Mouse (Mus musculus) midbrain, postnatal 0 days (tissue): ENCODE results near the gene Mif4gd. TPM values are rescaled to one million over a fixed set of nuclear protein-coding genes. Genes with fewer than 3 reads are reported as not detected.

ENCODE experiments used
- ATAC-seq: fragments of 200-750 bp; cut with Nextera tagmentation; 2 replicates; pipeline ENCODE4 v1.8.0; 2017; ENCODE audit warnings: moderate number of reproducible peaks, mild to moderate bottlenecking, moderate TSS enrichment, moderate library complexity; ENCODE audit not compliant: low FRiP score
- DNase-seq: peaks from one replicate; pipeline ENCODE4 v3.0.0-alpha.2; 2015; ENCODE audit warnings: low spot score
- H3K27ac ChIP-seq: fragments of 300-500 bp; sonication (generic); 2 replicates; pipeline ENCODE4 v1.5.1; 2014; ENCODE audit warnings: low read depth, mild to moderate bottlenecking, low read length, mixed read lengths
- H3K27me3 ChIP-seq: fragments of 300-500 bp; sonication (generic); 2 replicates; pipeline ENCODE4 v1.6.1; 2014; ENCODE audit warnings: low read length, control low read depth, mixed read lengths; ENCODE audit not compliant: insufficient read depth
- H3K36me3 ChIP-seq: fragments of 300-500 bp; sonication (generic); 2 replicates; pipeline ENCODE4 v1.6.1; 2014; ENCODE audit warnings: low read length, control low read depth, mixed read lengths; ENCODE audit not compliant: insufficient read depth
- H3K4me1 ChIP-seq: fragments of 300-500 bp; sonication (generic); 2 replicates; pipeline ENCODE4 v1.6.1; 2014; ENCODE audit warnings: mild to moderate bottlenecking, control low read depth, antibody characterized with exemption, low read length, mixed read lengths; ENCODE audit not compliant: insufficient read depth
- H3K4me2 ChIP-seq: fragments of 300-500 bp; sonication (generic); 2 replicates; pipeline ENCODE4 v1.6.1; 2014; ENCODE audit warnings: low read depth, mild to moderate bottlenecking, low read length, mixed read lengths; ENCODE audit not compliant: poor library complexity, severe bottlenecking
- H3K4me3 ChIP-seq: fragments of 300-500 bp; sonication (generic); 2 replicates; pipeline ENCODE4 v1.5.1; 2014; ENCODE audit warnings: low read depth, mild to moderate bottlenecking, low read length, moderate library complexity
- H3K9ac ChIP-seq: fragments of 300-500 bp; sonication (generic); replicated peaks from 2 replicates; pipeline ENCODE4 v1.6.1; 2014; ENCODE audit warnings: mild to moderate bottlenecking, low read length, moderate library complexity, mixed read lengths; ENCODE audit not compliant: poor library complexity, severe bottlenecking
- H3K9me3 ChIP-seq: fragments of 300-500 bp; sonication (generic); 2 replicates; pipeline ENCODE4 v1.6.1; 2016; ENCODE audit warnings: low read length, control low read depth
- CTCF ChIP-seq: IDR thresholded peaks from 2 replicates; pipeline ENCODE4 v1.5.1; 2016; ENCODE audit warnings: antibody characterized with exemption, mild to moderate bottlenecking
- whole genome bisulfite sequencing: fragments of 180-500 bp; shearing (Covaris S2); extraction: QIAGEN DNeasy Blood & Tissue Kit; methylation state at CpG from one replicate; pipeline ENCODE4 v1.1.7; 2014; 5-methylcytosine and 5-hydroxymethylcytosine counted together
- polyA plus RNA-seq: library from polyadenylated mRNA; unstranded; fragments of >200 nt; fragmentation: Nextera tagmentation; extraction: Ambion mirVana; gene quantifications from 2 replicates; pipeline ENCODE4 v1.2.1, GENCODE M21; 2015
- total RNA-seq: library from RNA; depleted of rRNA; stranded (reverse); fragments of >200 nt; gene quantifications from 2 replicates; pipeline ENCODE4 v1.2.3, GENCODE M21; 2014

Gene Mif4gd
- total and polyA plus RNA-seq, 2 experiments from 2014 or later = 13.7 to 15.7 TPM

- peaks cover 19% of the 10 kb centered on the region for H3K36me3 ChIP-seq
- DNase-seq (peak; percentile 73), ATAC-seq (no peak)
- 75% methylated on average over 23 of the region's 23 CpGs for WGBS
- no peak overlapping the region for H3K27ac ChIP-seq
- H3K4me1 ChIP-seq = no peaks in the 10 kb centered on the region
- no peak overlapping the region for H3K4me2 ChIP-seq
- H3K4me3 ChIP-seq = no peak overlapping the region
- H3K9ac ChIP-seq = no peak overlapping the region
- TF ChIP-seq CTCF = no peak
- no peaks in the 10 kb centered on the region for H3K27me3 ChIP-seq
- no peaks in the 10 kb centered on the region for H3K9me3 ChIP-seq
These were observed 4.1 kb downstream of the Mif4gd start for GRCm38 (mm10) chr11:115608421-115609399.

- H3K4me1 ChIP-seq = peaks cover 5% of the 10 kb centered on the region
- ATAC-seq (no peak), DNase-seq (no peak)
- no peak overlapping the region for H3K9ac ChIP-seq
- no peak overlapping the region for H3K4me3 ChIP-seq
- H3K4me2 ChIP-seq = no peak overlapping the region
- H3K36me3 ChIP-seq = peaks cover 19% of the 10 kb centered on the region
- WGBS = 95% methylated on average over 18 of the region's 18 CpGs
- no peaks in the 10 kb centered on the region for H3K27me3 ChIP-seq
- H3K9me3 ChIP-seq = no peaks in the 10 kb centered on the region
- H3K27ac ChIP-seq = no peak overlapping the region
- TF ChIP-seq CTCF = no peak
These were observed 6.0 kb downstream of the Mif4gd start for GRCm38 (mm10) chr11:115606733-115607132.

GRCm38 (mm10) chr11:115604304-115604696 is 8.5 kb downstream of the Mif4gd start:
- H3K36me3 ChIP-seq = peaks cover 16% of the 10 kb centered on the region
- H3K4me1 ChIP-seq = peaks cover 5% of the 10 kb centered on the region
- no peaks in the 10 kb centered on the region for H3K27me3 ChIP-seq
- peak overlapping the region; percentile 93 for H3K4me2 ChIP-seq
- peak overlapping the region; percentile 94 for H3K27ac ChIP-seq
- peak overlapping the region; percentile 85 for H3K4me3 ChIP-seq
- ATAC-seq (peak; percentile 39), DNase-seq (no peak)
- peak overlapping the region; percentile 99 for H3K9ac ChIP-seq
- H3K9me3 ChIP-seq = no peaks in the 10 kb centered on the region
- WGBS = 1% methylated on average over 25 of the region's 26 CpGs
- TF ChIP-seq CTCF = no peak

GRCm38 (mm10) chr11:115603476-115604303 is 9.1 kb downstream of the Mif4gd start, which contains the start of the genes Mrps7 and Gga3:
Gene Mrps7 (plus strand): TSS chr11:115603925.
Gene Gga3 (minus strand): TSS chr11:115604051.
- Histone ChIP-seq H3K27ac (peak within 1 kb of the TSS; percentile 94), H3K9ac (peak within 1 kb of the TSS; percentile 99), H3K27me3 (no peaks in the 10 kb centered on the region), H3K4me1 (peaks cover 5% of the 10 kb centered on the region), H3K4me3 (peak within 1 kb of the TSS; percentile 85), H3K9me3 (no peaks in the 10 kb centered on the region), H3K4me2 (peak within 1 kb of the TSS; percentile 93), H3K36me3 (peaks cover 16% of the 10 kb centered on the region; the same call in 1 of the 2 replicates)
- peak; percentile 94 for ATAC-seq
- DNase-seq = peak; percentile 87
- TF ChIP-seq CTCF = no peak
- 0% methylated on average over 83 of the region's 93 CpGs for WGBS

GRCm38 (mm10) chr11:115603128-115603475 is 9.7 kb downstream of the Mif4gd start:
- TF ChIP-seq CTCF = no peak
- H3K9me3 ChIP-seq = no peaks in the 10 kb centered on the region
- no peaks in the 10 kb centered on the region for H3K27me3 ChIP-seq
- ATAC-seq (no peak), DNase-seq (no peak)
- peak overlapping the region; percentile 99 for H3K9ac ChIP-seq
- H3K27ac ChIP-seq = peak overlapping the region; percentile 94
- H3K4me3 ChIP-seq = peak overlapping the region; percentile 85
- peaks cover 5% of the 10 kb centered on the region for H3K4me1 ChIP-seq
- peaks cover 12% of the 10 kb centered on the region; the same call in 1 of the 2 replicates for H3K36me3 ChIP-seq
- peak overlapping the region; percentile 93 for H3K4me2 ChIP-seq
- 6% methylated on average over 15 of the region's 15 CpGs for WGBS
